Mouse (Mus musculus) liver, embryonic 11.5 days (tissue): ENCODE results near the gene 4930432M17Rik. TPM values are rescaled to one million over a fixed set of nuclear protein-coding genes. Genes with fewer than 3 reads are reported as not detected.

Experiments used
- ATAC-seq: fragments of 200-750 bp; cut with Nextera tagmentation; replicated peaks from 2 replicates; pipeline ENCODE4 v1.8.0; 2017; ENCODE audit warnings: moderate number of reproducible peaks, mild to moderate bottlenecking, moderate TSS enrichment, moderate library complexity; ENCODE audit not compliant: low FRiP score
- DNase-seq: peaks from one replicate; pipeline ENCODE4 v3.0.0-alpha.2; 2017; ENCODE audit warnings: low spot score
- H3K27ac ChIP-seq: fragments of 300-500 bp; sonication (generic); 2 replicates; pipeline ENCODE4 v1.5.1; 2014; ENCODE audit warnings: mild to moderate bottlenecking, low read depth, low read length, control low read depth
- H3K27me3 ChIP-seq: fragments of 300-500 bp; sonication (generic); replicated peaks from 2 replicates; pipeline ENCODE4 v1.6.1; 2014; ENCODE audit warnings: low read length, mixed read lengths; ENCODE audit not compliant: control insufficient read depth, insufficient read depth
- H3K36me3 ChIP-seq: fragments of 300-500 bp; sonication (generic); 2 replicates; pipeline ENCODE4 v1.6.1; 2014; ENCODE audit warnings: mild to moderate bottlenecking, low read length, moderate library complexity, mixed read lengths; ENCODE audit not compliant: control insufficient read depth, insufficient read depth
- H3K4me1 ChIP-seq: fragments of 300-500 bp; sonication (generic); replicated peaks from 2 replicates; pipeline ENCODE4 v1.6.1; 2014; ENCODE audit warnings: low read length, mixed read lengths; ENCODE audit not compliant: control insufficient read depth, insufficient read depth
- H3K4me2 ChIP-seq: fragments of 300-500 bp; sonication (generic); 2 replicates; pipeline ENCODE4 v1.6.1; 2014; ENCODE audit warnings: mild to moderate bottlenecking, control low read depth, moderate library complexity
- H3K4me3 ChIP-seq: fragments of 300-500 bp; sonication (generic); 2 replicates; pipeline ENCODE4 v1.5.1; 2014; ENCODE audit warnings: low read depth, low read length, control low read depth
- H3K9ac ChIP-seq: fragments of 300-500 bp; sonication (generic); 2 replicates; pipeline ENCODE4 v1.6.1; 2014; ENCODE audit warnings: low read depth, low read length, control low read depth
- H3K9me3 ChIP-seq: fragments of 300-500 bp; sonication (generic); 2 replicates; pipeline ENCODE4 v1.6.1; 2016; ENCODE audit warnings: low read length, inconsistent platforms, mixed read lengths; ENCODE audit not compliant: control insufficient read depth
- WGBS: fragments of 180-500 bp; shearing (Covaris S2); extraction: QIAGEN DNeasy Blood & Tissue Kit; methylation state at CpG from one replicate; pipeline ENCODE4 v1.1.7; 2014; 5-methylcytosine and 5-hydroxymethylcytosine counted together
- polyA plus RNA-seq: library from polyadenylated mRNA; unstranded; fragments of >200 nt; fragmentation: Nextera tagmentation; extraction: Ambion mirVana; gene quantifications from 2 replicates; pipeline ENCODE4 v1.2.1, GENCODE M21; 2014

The 4930432M17Rik gene
- polyA plus RNA-seq, 1 experiment from 2014 or later = not detected

GRCm38 (mm10) chr3:121651710-121652109 lies 18.9 kb upstream of the 4930432M17Rik start:
- H3K9me3 ChIP-seq = no peaks in the 10 kb centered on the region
- H3K27me3 ChIP-seq = no peaks in the 10 kb centered on the region
- no peak overlapping the region for H3K4me3 ChIP-seq
- 30% methylated on average over 3 of the region's 3 CpGs for WGBS
- H3K4me2 ChIP-seq = no peak overlapping the region
- no peaks in the 10 kb centered on the region for H3K36me3 ChIP-seq
- H3K27ac ChIP-seq = no peak overlapping the region
- no peak for DNase-seq
- no peak overlapping the region for H3K9ac ChIP-seq
- no peaks in the 10 kb centered on the region; the same call in 1 of the 2 replicates for H3K4me1 ChIP-seq
- ATAC-seq = no peak

GRCm38 (mm10) chr3:121652186-121652585 lies 18.4 kb upstream of the 4930432M17Rik start:
- DNase-seq (no peak), ATAC-seq (no peak)
- H3K4me3 ChIP-seq = no peak overlapping the region
- H3K27me3 ChIP-seq = no peaks in the 10 kb centered on the region
- H3K4me2 ChIP-seq = no peak overlapping the region
- H3K4me1 ChIP-seq = no peaks in the 10 kb centered on the region
- no peak overlapping the region for H3K9ac ChIP-seq
- WGBS = 83% methylated on average over 1 of the region's 1 CpGs
- no peaks in the 10 kb centered on the region for H3K36me3 ChIP-seq
- no peak overlapping the region for H3K27ac ChIP-seq
- no peaks in the 10 kb centered on the region for H3K9me3 ChIP-seq

GRCm38 (mm10) chr3:121656922-121657321 lies 13.6 kb upstream of the 4930432M17Rik start:
- no peak for ATAC-seq
- Histone ChIP-seq H3K27me3 (no peaks in the 10 kb centered on the region), H3K36me3 (no peaks in the 10 kb centered on the region), H3K9me3 (no peaks in the 10 kb centered on the region), H3K4me3 (no peak overlapping the region), H3K4me2 (no peak overlapping the region), H3K27ac (no peak overlapping the region), H3K4me1 (no peaks in the 10 kb centered on the region), H3K9ac (no peak overlapping the region)
- whole genome bisulfite sequencing = 87% methylated on average over 4 of the region's 4 CpGs
- DNase-seq = no peak

GRCm38 (mm10) chr3:121662705-121663469 lies 7.7 kb upstream of the 4930432M17Rik start:
- Histone ChIP-seq H3K27me3 (no peaks in the 10 kb centered on the region), H3K36me3 (no peaks in the 10 kb centered on the region), H3K9me3 (no peaks in the 10 kb centered on the region), H3K27ac (no peak overlapping the region), H3K4me3 (no peak overlapping the region), H3K4me2 (no peak overlapping the region), H3K4me1 (no peaks in the 10 kb centered on the region), H3K9ac (no peak overlapping the region)
- 70% methylated on average over 4 of the region's 4 CpGs for WGBS
- DNase-seq (no peak), ATAC-seq (no peak)

- ATAC-seq = no peak
- no peak overlapping the region for H3K9ac ChIP-seq
- 81% methylated on average over 9 of the region's 9 CpGs for WGBS
- no peaks in the 10 kb centered on the region for H3K36me3 ChIP-seq
- DNase-seq = no peak
- no peak overlapping the region for H3K4me3 ChIP-seq
- H3K27ac ChIP-seq = no peak overlapping the region
- H3K4me1 ChIP-seq = no peaks in the 10 kb centered on the region
- H3K9me3 ChIP-seq = no peaks in the 10 kb centered on the region
- H3K27me3 ChIP-seq = no peaks in the 10 kb centered on the region
- H3K4me2 ChIP-seq = no peak overlapping the region
Observed at GRCm38 (mm10) chr3:121663470-121663847, 7.1 kb upstream of the 4930432M17Rik start.

- no peaks in the 10 kb centered on the region for H3K27me3 ChIP-seq
- no peak overlapping the region for H3K27ac ChIP-seq
- H3K4me2 ChIP-seq = no peak overlapping the region
- H3K9ac ChIP-seq = no peak overlapping the region
- H3K9me3 ChIP-seq = no peaks in the 10 kb centered on the region
- H3K4me3 ChIP-seq = no peak overlapping the region
- no peaks in the 10 kb centered on the region for H3K4me1 ChIP-seq
- 71% methylated on average over 5 of the region's 5 CpGs for WGBS
- DNase-seq = no peak
- H3K36me3 ChIP-seq = no peaks in the 10 kb centered on the region
- no peak for ATAC-seq
Observed at GRCm38 (mm10) chr3:121672135-121672790, 1.7 kb downstream of the 4930432M17Rik start.

- H3K4me1 ChIP-seq = no peaks in the 10 kb centered on the region
- no peak for ATAC-seq
Observed at GRCm38 (mm10) chr3:121678935-121679334, 8.4 kb downstream of the 4930432M17Rik start.

GRCm38 (mm10) chr3:121679443-121679842 lies 8.9 kb downstream of the 4930432M17Rik start:
- no peaks in the 10 kb centered on the region for H3K36me3 ChIP-seq
- H3K27me3 ChIP-seq = no peaks in the 10 kb centered on the region
- no peaks in the 10 kb centered on the region for H3K4me1 ChIP-seq
- DNase-seq = no peak
- H3K9ac ChIP-seq = no peak overlapping the region
- no peak overlapping the region for H3K27ac ChIP-seq
- H3K9me3 ChIP-seq = no peaks in the 10 kb centered on the region
- 64% methylated on average over 3 of the region's 3 CpGs for WGBS
- H3K4me2 ChIP-seq = no peak overlapping the region
- no peak overlapping the region for H3K4me3 ChIP-seq
- ATAC-seq = no peak

More at GRCm38 (mm10) chr3:121678935-121679334, 8.4 kb downstream of the 4930432M17Rik start:
- DNase-seq = no peak
- Histone ChIP-seq H3K36me3 (no peaks in the 10 kb centered on the region), H3K9me3 (no peaks in the 10 kb centered on the region), H3K27me3 (no peaks in the 10 kb centered on the region), H3K27ac (no peak overlapping the region), H3K4me2 (no peak overlapping the region), H3K4me3 (no peak overlapping the region), H3K9ac (no peak overlapping the region)
- 41% methylated on average over 4 of the region's 4 CpGs for whole genome bisulfite sequencing

- H3K27ac ChIP-seq = no peak overlapping the region
- H3K27me3 ChIP-seq = no peaks in the 10 kb centered on the region
- no peaks in the 10 kb centered on the region for H3K4me1 ChIP-seq
- DNase-seq = no peak
- no peaks in the 10 kb centered on the region for H3K9me3 ChIP-seq
- no peak overlapping the region for H3K4me2 ChIP-seq
- no peaks in the 10 kb centered on the region for H3K36me3 ChIP-seq
- no peak overlapping the region for H3K4me3 ChIP-seq
- 57% methylated on average over 3 of the region's 3 CpGs for WGBS
- H3K9ac ChIP-seq = no peak overlapping the region
- no peak for ATAC-seq
Observed at GRCm38 (mm10) chr3:121680187-121680586, 9.6 kb downstream of the 4930432M17Rik start.
